Mouse (Mus musculus) kidney, postnatal 25 days (tissue): ENCODE measurements around the gene Krtcap2.

Experiments
- DNase-seq, 2 experiments: peaks; one replicate each; pipeline ENCODE4 v3.0.0; 2021; ENCODE audit warnings: mixed read lengths in 2 of 2

The Krtcap2 gene

DNA sequence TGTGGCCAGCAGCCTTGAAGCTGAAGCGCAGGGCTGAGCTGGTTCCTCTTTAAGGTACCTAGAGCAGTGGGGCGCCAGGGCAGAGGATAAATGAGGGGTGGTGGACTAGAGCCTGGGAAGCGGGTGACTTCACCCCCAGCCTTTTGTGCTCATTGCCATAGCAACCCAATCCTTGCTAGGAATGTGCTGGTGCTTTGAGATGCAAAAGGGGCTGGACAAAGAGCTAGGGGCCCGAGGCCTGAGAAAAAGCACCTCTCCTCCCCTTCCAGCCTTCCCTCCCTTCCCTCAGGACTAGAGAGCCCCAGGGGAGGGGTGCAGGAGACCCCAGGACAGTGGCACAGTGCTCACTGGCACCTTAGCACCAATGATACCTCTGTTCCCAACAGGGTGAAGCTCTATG lies 19.8 kb upstream of the Krtcap2 start:
- peak in 1 of 2 experiments; percentile 24 for DNase-seq

- DNase-seq, result peak in 1 of 2 experiments; percentile 46
Observed at GRCm38 (mm10) chr3:89226361-89226760, 19.4 kb upstream of the Krtcap2 start.

DNA sequence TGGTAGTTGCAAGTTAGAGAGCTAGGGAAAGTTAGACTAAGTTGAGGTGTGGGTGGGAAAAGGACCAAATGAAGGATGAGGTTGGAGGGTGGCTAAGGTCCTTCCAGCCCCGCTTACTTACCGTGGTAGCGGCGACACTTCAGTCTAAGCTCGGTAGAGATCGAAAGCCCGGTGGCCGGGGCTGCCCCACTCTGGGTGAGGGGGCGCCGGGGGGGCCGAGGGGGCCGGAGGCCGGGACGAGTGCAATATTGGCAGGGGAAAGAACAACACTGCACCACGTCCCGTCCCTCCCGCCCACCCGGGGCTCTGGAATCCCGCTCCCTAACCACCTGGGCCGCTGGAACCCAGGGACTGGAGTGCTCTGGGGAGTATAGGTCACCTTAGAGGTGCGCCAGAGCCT lies 18.9 kb upstream of the Krtcap2 start, which contains the start of gene Mtx1:
Mtx1 (minus strand) TSS at position 189 of the 400 bp plus-strand sequence.
- DNase-seq, result peak in 1 of 2 experiments; percentile 33

- DNase-seq, result peak; percentile 90 to 95
Observed at GRCm38 (mm10) chr3:89227307-89228179, 18.2 kb upstream of the Krtcap2 start.

DNA sequence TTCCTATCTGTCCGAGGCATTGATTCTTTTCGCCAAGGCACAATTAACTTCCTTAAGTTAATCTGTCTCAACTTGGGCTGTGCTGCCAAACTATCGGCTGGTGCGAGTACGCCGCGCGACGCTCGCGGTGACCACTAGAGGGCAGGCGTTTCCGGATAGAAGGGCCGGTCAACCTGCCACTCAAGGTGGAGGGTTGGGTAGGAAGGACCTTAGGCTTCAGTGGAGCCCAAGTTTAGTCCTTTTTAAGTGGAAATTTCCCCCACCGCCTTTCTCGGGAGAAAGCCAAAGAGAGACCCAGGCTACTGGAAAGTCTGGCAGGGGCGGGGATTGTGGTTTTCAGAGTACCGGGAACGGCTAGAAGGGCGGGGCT lies 17.6 kb upstream of the Krtcap2 start:
- peak; percentile 92 to 94 for DNase-seq

DNA sequence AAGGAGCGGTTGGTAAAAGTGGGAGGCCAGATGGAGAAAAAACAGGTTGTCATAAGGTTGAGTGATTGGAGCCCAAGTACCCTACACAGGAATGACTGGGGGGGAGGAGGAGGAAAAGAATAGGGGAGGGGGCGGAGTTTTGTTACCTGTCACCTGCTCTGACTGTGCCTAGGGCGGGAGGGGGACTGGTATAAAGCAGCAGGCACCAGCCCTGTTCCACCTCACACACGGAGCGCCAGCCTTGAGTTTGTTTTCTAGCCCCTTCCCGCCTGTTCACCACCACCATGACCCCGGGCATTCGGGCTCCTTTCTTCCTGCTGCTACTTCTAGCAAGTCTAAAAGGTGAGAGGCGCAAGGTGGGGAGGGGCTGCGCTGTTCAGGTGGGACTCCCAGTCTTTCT lies 16.9 kb upstream of the Krtcap2 start, which contains the start of gene Muc1:
Muc1 (plus strand) TSS at position 222 of the 400 bp plus-strand sequence.
- DNase-seq, result peak; percentile 52 to 77

GRCm38 (mm10) chr3:89229276-89229675 lies 16.5 kb upstream of the Krtcap2 start:
- DNase-seq, result no peak

DNA sequence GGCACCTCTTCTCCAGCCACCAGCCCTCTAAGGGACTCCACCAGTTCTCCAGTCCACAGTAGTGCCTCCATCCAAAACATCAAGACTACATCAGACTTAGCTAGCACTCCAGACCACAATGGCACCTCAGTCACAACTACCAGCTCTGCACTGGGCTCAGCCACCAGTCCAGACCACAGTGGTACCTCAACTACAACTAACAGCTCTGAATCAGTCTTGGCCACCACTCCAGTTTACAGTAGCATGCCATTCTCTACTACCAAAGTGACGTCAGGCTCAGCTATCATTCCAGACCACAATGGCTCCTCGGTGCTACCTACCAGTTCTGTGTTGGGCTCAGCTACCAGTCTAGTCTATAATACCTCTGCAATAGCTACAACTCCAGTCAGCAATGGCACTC lies 15.2 kb upstream of the Krtcap2 start:
- no peak for DNase-seq

GRCm38 (mm10) chr3:89231345-89231744 lies 14.4 kb upstream of the Krtcap2 start:
- DNase-seq, result no peak

DNA sequence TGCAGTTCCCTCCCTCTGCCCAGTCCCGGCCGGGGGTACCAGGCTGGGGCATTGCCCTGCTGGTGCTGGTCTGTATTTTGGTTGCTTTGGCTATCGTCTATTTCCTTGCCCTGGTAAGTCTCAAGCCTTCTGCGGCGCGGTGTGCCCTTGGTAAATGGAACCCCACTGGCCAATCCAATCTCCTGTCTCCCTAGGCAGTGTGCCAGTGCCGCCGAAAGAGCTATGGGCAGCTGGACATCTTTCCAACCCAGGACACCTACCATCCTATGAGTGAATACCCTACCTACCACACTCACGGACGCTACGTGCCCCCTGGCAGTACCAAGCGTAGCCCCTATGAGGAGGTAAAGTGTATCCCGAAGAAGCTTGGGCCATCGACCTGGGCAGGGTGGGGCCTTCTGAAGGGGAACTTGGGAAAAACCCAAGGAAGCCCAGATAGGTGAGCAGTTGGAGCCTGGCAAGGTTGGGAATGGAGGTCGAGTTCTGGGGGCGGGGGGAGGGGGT lies 13.9 kb upstream of the Krtcap2 start:
- DNase-seq, result no peak

- DNase-seq, result peak in 1 of 2 experiments; percentile 47
Observed at GRCm38 (mm10) chr3:89232614-89233013, 13.2 kb upstream of the Krtcap2 start.

DNA sequence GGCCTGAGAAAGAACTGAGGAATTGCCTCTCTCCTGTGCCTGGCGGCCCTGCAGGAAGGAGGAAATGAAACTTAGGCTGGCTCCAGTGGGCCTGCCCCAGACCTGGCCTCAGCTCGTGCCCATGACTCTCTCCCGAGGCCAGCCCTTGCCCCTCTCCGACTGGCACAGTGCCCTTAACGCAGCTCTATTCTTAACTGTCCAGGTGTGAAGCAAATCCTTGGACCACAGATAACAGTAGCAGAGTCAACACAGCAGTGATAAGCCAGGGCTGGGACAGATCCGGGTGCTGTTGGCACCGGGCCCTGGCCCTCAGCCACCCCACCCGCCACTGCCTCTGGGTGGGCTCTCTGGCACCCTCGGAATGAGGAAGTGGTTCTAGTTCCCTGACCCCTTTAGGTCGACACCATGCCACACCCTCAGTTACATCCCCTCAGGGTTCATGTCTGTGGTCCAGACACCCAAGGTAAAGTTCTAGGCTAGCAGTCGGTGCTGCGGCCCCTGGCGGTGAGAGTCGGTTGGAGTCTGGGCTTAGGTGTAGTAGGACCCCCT lies 12.1 kb upstream of the Krtcap2 start:
- DNase-seq, result no peak

- DNase-seq, result no peak
Observed at GRCm38 (mm10) chr3:89236516-89236915, 9.2 kb upstream of the Krtcap2 start.

DNA sequence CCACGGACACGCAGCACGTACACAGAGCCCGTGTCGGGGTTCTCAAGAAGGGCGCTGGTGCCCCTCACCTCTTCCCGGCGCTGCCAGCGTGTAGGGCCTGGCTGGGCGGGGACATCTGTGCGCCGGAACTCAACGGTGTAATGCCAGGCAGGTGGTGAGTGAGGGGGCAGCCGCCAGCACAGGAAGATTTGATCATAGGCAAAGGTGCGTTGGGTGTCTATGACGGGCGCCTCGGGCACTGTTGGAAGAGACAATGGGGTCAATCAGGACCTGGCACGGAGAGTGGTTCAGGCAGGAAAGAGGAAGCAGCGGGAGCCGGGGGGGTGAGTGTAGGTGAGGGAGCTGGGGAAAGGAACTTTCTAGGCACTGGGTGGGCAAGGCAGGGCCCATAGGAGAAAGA lies 8.1 kb upstream of the Krtcap2 start:
- no peak for DNase-seq

GRCm38 (mm10) chr3:89238494-89238893 lies 7.3 kb upstream of the Krtcap2 start:
- DNase-seq, result no peak

- DNase-seq, result peak; percentile 69 to 72
Observed at GRCm38 (mm10) chr3:89242331-89242895, 3.4 kb upstream of the Krtcap2 start.

- peak; percentile 64 to 82 for DNase-seq
Observed at GRCm38 (mm10) chr3:89243609-89244008, 2.2 kb upstream of the Krtcap2 start.

- peak; percentile 58 to 82 for DNase-seq
Observed at GRCm38 (mm10) chr3:89244158-89244981, 1.4 kb upstream of the Krtcap2 start.

- no peak for DNase-seq
Observed at GRCm38 (mm10) chr3:89244982-89245687, 631 bp upstream of the Krtcap2 start.

DNA sequence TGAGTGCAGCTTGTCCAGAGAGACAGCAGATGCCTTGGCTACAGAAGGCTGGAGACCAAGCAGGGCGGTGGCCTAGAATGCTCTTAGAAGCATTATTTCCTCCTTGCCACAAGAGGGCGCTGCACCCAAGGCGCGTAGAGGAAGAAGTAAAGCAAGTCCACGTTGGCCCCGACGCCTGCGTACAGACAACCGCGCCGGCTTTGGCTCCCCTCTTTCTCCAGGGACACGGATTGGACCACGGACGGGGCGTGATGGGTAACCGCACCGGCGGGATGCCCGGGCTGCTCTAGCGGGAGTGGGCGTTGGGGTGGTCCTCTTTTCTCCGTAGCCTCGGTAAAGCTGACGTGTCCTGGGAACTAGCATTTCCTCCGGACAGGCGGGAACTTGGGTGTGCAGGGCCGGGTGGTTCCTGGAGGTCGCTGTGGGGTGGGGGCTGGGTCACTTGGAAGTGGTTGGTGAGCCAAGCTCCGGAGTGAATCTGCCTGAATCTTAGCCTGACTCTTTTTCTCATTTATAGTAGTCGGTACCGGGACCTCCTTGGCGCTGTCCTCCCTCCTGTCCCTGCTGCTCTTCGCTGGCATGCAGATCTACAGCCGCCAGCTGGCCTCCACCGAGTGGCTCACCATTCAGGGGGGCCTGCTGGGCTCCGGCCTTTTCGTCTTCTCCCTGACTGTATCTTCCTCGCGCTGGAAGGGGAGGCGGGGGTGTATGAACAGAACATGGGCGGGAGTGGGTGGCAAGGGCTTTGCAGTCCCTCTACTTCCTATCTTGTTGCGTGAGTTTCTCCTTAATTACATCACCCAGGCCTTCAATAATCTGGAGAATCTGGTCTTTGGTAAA lies 715 bp downstream of the Krtcap2 start, which contains the start of gene Trim46:
Trim46 (minus strand) TSS at position 49 of the 840 bp plus-strand sequence.
- DNase-seq, result peak; percentile 91 to 94

DNA sequence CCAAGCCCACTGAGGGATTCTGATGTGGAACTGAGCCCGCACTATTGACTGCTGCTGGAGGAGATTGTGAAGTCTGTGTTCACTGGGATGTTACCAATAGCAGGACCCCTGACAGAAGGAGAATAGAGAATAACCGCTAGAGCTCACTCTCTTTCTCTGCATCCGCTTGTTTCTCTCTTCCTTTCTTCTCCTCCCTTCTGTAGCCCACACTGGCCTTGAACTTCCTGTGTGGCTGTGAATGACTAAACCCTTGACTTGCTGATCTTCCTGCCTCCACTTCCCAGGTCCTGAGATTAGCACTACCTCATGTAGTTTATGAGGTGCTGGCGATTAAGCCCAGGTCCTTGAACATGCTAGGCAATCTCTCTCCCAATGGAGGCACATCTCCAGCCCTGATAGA lies 1.7 kb downstream of the Krtcap2 start:
- DNase-seq, result no peak
